12 mouse cellular contexts compared by ENCODE assay signal in the genomic region with DNA sequence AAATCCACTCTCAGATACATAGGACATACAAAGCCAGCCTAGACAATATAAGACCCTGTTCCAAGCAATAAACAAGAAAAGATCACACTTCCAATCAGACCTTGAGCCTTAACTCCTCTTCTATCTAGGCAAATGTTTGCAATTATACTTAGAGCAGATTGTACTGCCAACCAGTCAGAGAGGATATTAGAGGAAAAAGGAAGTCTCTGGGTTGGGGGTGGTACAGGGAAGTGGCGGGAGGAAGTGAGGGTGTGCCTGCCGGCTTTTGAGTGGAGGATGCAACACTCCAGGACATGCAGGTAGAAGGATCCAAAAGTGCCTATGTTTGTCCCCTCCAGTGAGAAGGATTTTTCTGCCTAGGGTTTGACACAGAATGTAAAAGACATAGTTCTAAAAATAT. TPM values are rescaled to one million over a fixed set of nuclear protein-coding genes. Genes with fewer than 3 reads are reported as not detected.
DNase-seq lines count a peak whose midpoint lies in the region; ATAC-seq and TF ChIP-seq lines count a peak whose summit lies in the region.
"Had no signal": no experiment of that assay in that cellular context is flagged by ENCODE, and none has a peak within 500 bp of the region (broad histone marks: within the 10 kb centered on the region; RNA-seq: fewer than 3 reads in every experiment).

No protein-coding gene starts in this region.

- H3K4me1 ChIP-seq in G1E (ENCODE audit: insufficient read depth, low read depth, low read length), result peaks cover 71% of the 10 kb centered on the region
- H3K4me1 ChIP-seq in liver, embryonic 13.5 days (replicated peaks), result peaks cover 52% of the 10 kb centered on the region
- H3K4me1 ChIP-seq in hindbrain, embryonic 11.5 days (replicated peaks; ENCODE audit: control insufficient read depth, insufficient read depth, low read length), result peaks cover 2% of the 10 kb centered on the region; the same call in 1 of the 2 replicates
- peaks cover 13% of the 10 kb centered on the region for H3K4me1 ChIP-seq in midbrain, embryonic 15.5 days

- peak overlapping the region; percentile 18; the same call in 1 of the 2 replicates for H3K27ac ChIP-seq in layer of hippocampus, adult 2 months
- peak overlapping the region; percentile 70 for H3K27ac ChIP-seq in liver, embryonic 13.5 days
- H3K27ac ChIP-seq in hindbrain, embryonic 11.5 days (ENCODE audit: low read depth, low read length), result no peak overlapping the region
- no peak overlapping the region for H3K27ac ChIP-seq in midbrain, embryonic 15.5 days
- H3K27ac ChIP-seq: embryonic facial prominence, embryonic 15.5 days; hindbrain, postnatal 0 days had no signal

- DNase-seq in layer of hippocampus, adult 2 months (ENCODE audit: low spot score in 2 of 2), result no peak
- DNase-seq in layer of hippocampus, adult 9-10 months (ENCODE audit: low spot score), result no peak
- DNase-seq in G1E (ENCODE audit: low spot score), result peak; percentile 56
- DNase-seq in liver, embryonic 13.5 days, result no peak
- peak; percentile 42 for DNase-seq in thymus, postnatal 0 days (ENCODE audit: low spot score)
- no peak for DNase-seq in hindbrain, embryonic 11.5 days (ENCODE audit: low spot score)
- no peak for DNase-seq in Muller cell, postnatal 12 days (ENCODE audit: inconsistent ontology term)
- DNase-seq: cerebellum, adult 8-10 months had no signal

- no peaks in the 10 kb centered on the region for H3K27me3 ChIP-seq in G1E (ENCODE audit: insufficient read depth, low read length)
- no peaks in the 10 kb centered on the region for H3K27me3 ChIP-seq in liver, embryonic 13.5 days
- no peaks in the 10 kb centered on the region for H3K27me3 ChIP-seq in hindbrain, embryonic 11.5 days (ENCODE audit: control insufficient read depth, insufficient read depth, low read length)
- no peaks in the 10 kb centered on the region for H3K27me3 ChIP-seq in midbrain, embryonic 15.5 days (replicated peaks)
- H3K27me3 ChIP-seq: embryonic facial prominence, embryonic 15.5 days had no signal

- 12% methylated on average over 2 of the region's 2 CpGs for WGBS in liver, embryonic 13.5 days (ENCODE audit: insufficient replicate concordance)
- 76% methylated on average over 2 of the region's 2 CpGs for WGBS in hindbrain, embryonic 11.5 days
- 49% methylated on average over 2 of the region's 2 CpGs for WGBS in midbrain, embryonic 15.5 days

- no peak for TF ChIP-seq CTCF in layer of hippocampus, adult 2 months (conservative IDR thresholded peaks at IDR 0.05)
- no peak for TF ChIP-seq CTCF in G1E (IDR thresholded peaks at IDR 0.05; ENCODE audit: low read depth, low read length)

- no peak overlapping the region for H3K9ac ChIP-seq in liver, embryonic 13.5 days
- no peak overlapping the region for H3K9ac ChIP-seq in hindbrain, embryonic 11.5 days (ENCODE audit: low read depth, low read length)
- H3K9ac ChIP-seq in midbrain, embryonic 15.5 days, result no peak overlapping the region
- H3K9ac ChIP-seq: embryonic facial prominence, embryonic 15.5 days had no signal

- peak overlapping the region; percentile 48 for H3K4me2 ChIP-seq in liver, embryonic 13.5 days
- H3K4me2 ChIP-seq in hindbrain, embryonic 11.5 days (replicated peaks; ENCODE audit: low read depth, low read length), result no peak overlapping the region
- no peak overlapping the region for H3K4me2 ChIP-seq in midbrain, embryonic 15.5 days
- H3K4me2 ChIP-seq: embryonic facial prominence, embryonic 15.5 days; midbrain, embryonic 11.5 days had no signal

- ATAC-seq in G1E (ENCODE audit: extremely low read depth, insufficient number of reproducible peaks, low FRiP score, poor library complexity, severe bottlenecking), result 0 out of 2 replicates have a peak, but pooled peaks have one; percentile 4
- ATAC-seq in liver, embryonic 13.5 days (ENCODE audit: low read depth), result no peak
- ATAC-seq in hindbrain, embryonic 11.5 days (ENCODE audit: low FRiP score), result no peak
- no peak for ATAC-seq in midbrain, embryonic 15.5 days (replicated peaks)
- ATAC-seq: hindbrain, postnatal 0 days had no signal

- no peak overlapping the region for H3K4me3 ChIP-seq in layer of hippocampus, adult 2 months
- peak overlapping the region; percentile 60; the same call in 1 of the 2 replicates for H3K4me3 ChIP-seq in G1E (ENCODE audit: low read depth, low read length)
- H3K4me3 ChIP-seq in liver, embryonic 13.5 days (replicated peaks), result no peak overlapping the region
- H3K4me3 ChIP-seq in hindbrain, embryonic 11.5 days (ENCODE audit: low read depth, low read length), result no peak overlapping the region
- H3K4me3 ChIP-seq in midbrain, embryonic 15.5 days, result no peak overlapping the region
- H3K4me3 ChIP-seq: embryonic facial prominence, embryonic 15.5 days had no signal

- peaks cover 2% of the 10 kb centered on the region for H3K36me3 ChIP-seq in G1E (replicated peaks)
- no peaks in the 10 kb centered on the region for H3K36me3 ChIP-seq in liver, embryonic 13.5 days
- H3K36me3 ChIP-seq in hindbrain, embryonic 11.5 days (ENCODE audit: control insufficient read depth, insufficient read depth, low read length), result no peaks in the 10 kb centered on the region
- H3K36me3 ChIP-seq in midbrain, embryonic 15.5 days (replicated peaks), result no peaks in the 10 kb centered on the region
- H3K36me3 ChIP-seq: embryonic facial prominence, embryonic 15.5 days had no signal

- 0 out of 2 replicates have a peak, but pooled peaks cover 2% of the 10 kb centered on the region for H3K9me3 ChIP-seq in G1E (replicated peaks)
- no peaks in the 10 kb centered on the region for H3K9me3 ChIP-seq in liver, embryonic 13.5 days (replicated peaks)
- no peaks in the 10 kb centered on the region for H3K9me3 ChIP-seq in hindbrain, embryonic 11.5 days (ENCODE audit: control insufficient read depth, low read length)
- H3K9me3 ChIP-seq in midbrain, embryonic 15.5 days, result no peaks in the 10 kb centered on the region
- H3K9me3 ChIP-seq: embryonic facial prominence, embryonic 15.5 days had no signal

RNA-seq across cellular contexts. Expression of a gene that starts 3.9 kb away (rescaled TPM):
- total RNA-seq in layer of hippocampus, adult 2 months (2021), result 100 to 1,000 TPM; 182 to 198 TPM
- 224 and 234 TPM in 2 replicates for total RNA-seq in G1E (2014; fragmentation: Nextera tagmentation)
- total RNA-seq in G1E (2017), result 58.3 and 119 TPM in 2 replicates
- 209 and 240 TPM in 2 replicates for polyA plus RNA-seq in G1E (2012)
- 56.7 and 63.5 TPM in 2 replicates for polyA plus RNA-seq in liver, embryonic 13.5 days (2015; fragmentation: Nextera tagmentation; extraction: Ambion mirVana)
- 143 and 144 TPM in 2 replicates for polyA plus RNA-seq in thymus, postnatal 0 days (2015; fragmentation: Nextera tagmentation; extraction: Ambion mirVana)
- polyA plus RNA-seq in hindbrain, embryonic 11.5 days (2014; fragmentation: Nextera tagmentation; extraction: Ambion mirVana), result 76.7 and 79.2 TPM in 2 replicates
- polyA plus RNA-seq in midbrain, embryonic 15.5 days (2015; fragmentation: Nextera tagmentation; extraction: Ambion mirVana), result 173 and 176 TPM in 2 replicates

RNA-seq across cellular contexts. Expression of a gene that starts 53.0 kb away (rescaled TPM):
- 10 to 100 TPM; 47.4 to 58.2 TPM for total RNA-seq in layer of hippocampus, adult 2 months (2021)
- total RNA-seq in G1E (2014; fragmentation: Nextera tagmentation) (35.9 and 67.9 TPM in 2 replicates), G1E (2017) (8.2 and 18.1 TPM in 2 replicates)
- 53.1 and 54.9 TPM in 2 replicates for polyA plus RNA-seq in G1E (2012)
- 8.2 and 10.9 TPM in 2 replicates for polyA plus RNA-seq in liver, embryonic 13.5 days (2015; fragmentation: Nextera tagmentation; extraction: Ambion mirVana)
- polyA plus RNA-seq in thymus, postnatal 0 days (2015; fragmentation: Nextera tagmentation; extraction: Ambion mirVana), result 8.3 and 9.5 TPM in 2 replicates
- polyA plus RNA-seq in hindbrain, embryonic 11.5 days (2014; fragmentation: Nextera tagmentation; extraction: Ambion mirVana), result 15.5 and 16.4 TPM in 2 replicates
- 28.4 and 31.0 TPM in 2 replicates for polyA plus RNA-seq in midbrain, embryonic 15.5 days (2015; fragmentation: Nextera tagmentation; extraction: Ambion mirVana)

Comparison
In these comparisons a context has a peak if more than half of its experiments do, and no peak if none do; other contexts are left out.
1. DNase-seq: peak in G1E (single experiment) and thymus, postnatal 0 days (single experiment); none in layer of hippocampus, adult 2 months (0 of 2), layer of hippocampus, adult 9-10 months (single experiment), liver, embryonic 13.5 days (single experiment), hindbrain, embryonic 11.5 days (single experiment) and Muller cell, postnatal 12 days (single experiment).
2. H3K27ac ChIP-seq: peak in layer of hippocampus, adult 2 months (single experiment) and liver, embryonic 13.5 days (single experiment); none in hindbrain, embryonic 11.5 days (single experiment) and midbrain, embryonic 15.5 days (single experiment).